Mouse (Mus musculus) MEL (cell line): ENCODE measurements around the gene Tom1l2.

Experiments used
- CTCF ChIP-seq, 3 experiments: IDR thresholded peaks in 2 of 3; conservative IDR thresholded peaks in 1 of 3; 2 replicates each; pipeline ENCODE4 v1.5.1; 2011 to 2012; ENCODE audit warnings: low read length in 3 of 3, low read depth in 2 of 3, mild to moderate bottlenecking in 2 of 3, improper control_type of control experiment in 1 of 3, inconsistent platforms in 1 of 3, mixed read lengths in 1 of 3, moderate library complexity in 1 of 3; ENCODE audit not compliant: control insufficient read depth in 1 of 3, insufficient read depth in 1 of 3, poor library complexity in 1 of 3, severe bottlenecking in 1 of 3
- JUND ChIP-seq: IDR thresholded peaks from 2 replicates; pipeline ENCODE4 v1.6.1; 2011; ENCODE audit warnings: low read depth, mild to moderate bottlenecking, improper control_type of control experiment, low read length

- TF ChIP-seq JUND (no peak), CTCF (IDR thresholded peaks at IDR 0.05 in 2 of 3, conservative IDR thresholded peaks at IDR 0.05 in 1 of 3; ENCODE audit: control insufficient read depth in 1 of 3, insufficient read depth in 1 of 3, low read depth in 2 of 3, low read length in 3 of 3, poor library complexity in 1 of 3, severe bottlenecking in 1 of 3) (no peak)
Measured at GRCm38 (mm10) chr11:60178005-60178404, 174.7 kb downstream of the Tom1l2 start.
